Mouse (Mus musculus): ENCODE measurements around the gene Calr.

GRCm38 (mm10) chr8:84878915-84879314 is 32.2 kb upstream of the Calr start:
- TF ChIP-seq ZMIZ1 (IDR thresholded peaks at IDR 0.05; ENCODE audit: low read depth, low read length) (no peak), EP300 (IDR thresholded peaks at IDR 0.05; ENCODE audit: low read depth in 1 of 2, low read length in 2 of 2) (no peak), JUND (IDR thresholded peaks at IDR 0.05; ENCODE audit: low read depth, low read length) (no peak), RAD21 (IDR thresholded peaks at IDR 0.05; ENCODE audit: low read depth, low read length) (no peak), CTCF (IDR thresholded peaks at IDR 0.05 in 2 of 3, conservative IDR thresholded peaks at IDR 0.05 in 1 of 3; ENCODE audit: control insufficient read depth in 1 of 3, insufficient read depth in 1 of 3, low read depth in 2 of 3, low read length in 3 of 3, poor library complexity in 1 of 3, severe bottlenecking in 1 of 3) (no peak), USF2 (IDR thresholded peaks at IDR 0.05; ENCODE audit: borderline replicate concordance in 1 of 2, insufficient read depth in 1 of 2, low read depth in 1 of 2, low read length in 2 of 2) (no peak), MXI1 (IDR thresholded peaks at IDR 0.05; ENCODE audit: low read depth, low read length) (no peak), USF1 (IDR thresholded peaks at IDR 0.05; ENCODE audit: low read depth, low read length) (no peak), POLR2A (IDR thresholded peaks at IDR 0.05; ENCODE audit: control insufficient read depth in 1 of 2, insufficient read depth in 1 of 2, low read depth in 1 of 2, low read length in 2 of 2, poor library complexity in 1 of 2) (no peak), BHLHE40 (IDR thresholded peaks at IDR 0.05; ENCODE audit: borderline replicate concordance, low read depth, low read length) (no peak), ELF1 (IDR thresholded peaks at IDR 0.05; ENCODE audit: low read depth, low read length) (no peak)
